Mouse (Mus musculus) brain, adult 10 weeks (tissue): ENCODE results near the gene Ubap2. TPM values are rescaled to one million over a fixed set of nuclear protein-coding genes. Genes with fewer than 3 reads are reported as not detected.

Source experiments
- polyA plus RNA-seq: library from polyadenylated mRNA; stranded (reverse); fragments of 350-450 nt; fragmentation: Illumina TruSeq; extraction: RNeasy Lipid Tissue Mini Kit (QIAGEN cat#74804); gene quantifications from one replicate; pipeline ENCODE4 v1.2.3, GENCODE M21; 2015; ENCODE audit warnings: low read depth, low replicate concordance

Gene Ubap2
- polyA plus RNA-seq: 20.6 TPM

DNA sequence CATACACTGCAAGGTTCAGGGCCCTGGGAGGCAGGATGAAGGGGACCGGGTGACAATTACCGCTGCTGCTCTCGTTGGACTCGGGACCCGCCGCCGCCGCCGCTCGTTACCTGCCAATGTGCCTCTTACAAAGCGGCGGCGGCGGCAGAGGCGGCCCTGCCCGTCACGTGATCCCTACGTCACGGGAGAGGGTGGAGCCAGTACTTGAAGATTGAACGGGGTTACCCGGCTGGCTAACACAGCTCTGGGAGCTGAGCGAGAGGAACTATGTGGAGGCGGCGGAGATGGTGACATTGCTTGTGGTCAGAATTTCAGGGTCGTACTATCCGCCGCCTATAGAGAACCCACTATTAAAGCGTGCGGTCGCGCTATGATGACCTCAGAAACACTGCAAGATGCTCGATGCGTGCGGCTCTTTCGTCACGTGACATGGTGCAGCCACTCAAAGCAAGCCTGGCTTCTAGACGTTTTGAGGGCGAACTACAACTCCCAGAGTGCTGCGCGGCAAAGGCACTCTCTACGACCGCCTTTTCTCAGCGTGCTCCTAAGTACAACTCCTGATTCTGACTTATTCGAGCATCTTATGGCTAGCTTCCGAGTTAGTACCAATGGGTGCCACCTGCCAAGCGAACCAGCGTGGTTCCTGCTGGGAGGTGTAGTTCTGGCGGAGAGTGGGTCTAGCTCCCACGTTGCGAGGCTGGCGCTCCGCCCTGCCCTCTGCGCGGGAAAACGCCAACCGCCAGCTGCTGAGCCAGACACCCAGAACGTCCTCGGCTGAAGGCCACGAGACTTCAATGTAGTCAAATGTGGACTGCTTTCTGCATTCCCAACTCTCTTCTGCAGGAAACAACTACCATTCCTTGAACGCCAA lies at the start of gene Ubap2:
Ubap2 (minus strand) TSS at position 165 of the 871 bp plus-strand sequence.

DNA sequence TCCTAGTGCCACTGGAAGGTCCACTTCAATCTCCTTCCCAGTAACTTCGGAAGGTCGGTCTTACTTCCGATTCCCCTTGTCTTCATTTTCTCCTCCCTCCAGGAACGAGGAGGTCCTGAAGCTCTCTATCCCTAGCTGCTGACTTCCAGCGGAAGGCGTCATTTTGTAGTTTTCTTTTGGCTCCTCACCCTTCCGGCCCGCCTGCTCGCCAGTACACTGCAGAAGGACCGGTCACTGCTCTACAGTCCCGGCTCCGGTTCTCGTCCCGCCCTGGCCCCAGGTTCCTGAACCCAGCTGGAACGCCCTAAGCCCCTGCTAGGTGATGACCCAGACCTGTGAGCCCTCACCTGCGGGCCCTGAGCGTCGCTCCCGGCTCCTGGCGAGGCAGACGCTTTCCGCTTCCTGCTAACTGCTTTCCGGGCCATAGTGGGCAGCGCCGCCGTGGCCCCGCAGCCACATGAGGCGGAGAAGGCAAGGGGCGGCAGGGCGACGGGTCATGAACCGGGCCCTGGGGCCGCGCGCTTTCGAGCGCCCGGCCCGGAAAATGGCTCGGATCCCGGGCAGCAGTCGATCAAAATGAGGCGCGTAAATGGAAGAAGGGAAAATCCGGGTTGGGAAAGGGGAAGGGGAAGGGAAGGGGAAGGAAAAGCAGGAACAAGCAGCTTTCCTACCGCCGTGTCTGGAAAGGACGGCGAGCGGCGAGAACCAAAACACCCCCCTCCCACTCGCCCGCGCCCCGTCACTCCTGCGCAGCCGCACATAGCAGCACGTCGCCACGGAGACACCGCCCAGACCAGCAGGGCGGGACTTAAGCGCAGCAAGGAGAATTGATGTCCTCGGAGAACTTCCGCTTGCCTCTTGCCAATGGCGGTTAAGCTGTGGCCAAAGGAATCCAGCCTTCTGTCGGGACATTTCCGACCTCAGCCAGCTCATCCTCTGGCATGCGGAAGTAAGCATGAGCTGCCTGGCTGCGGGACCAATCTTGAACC lies 39.5 kb upstream of the Ubap2 start, which contains the start of gene Dcaf12:
Dcaf12 (minus strand) TSS at position 749 of the 989 bp plus-strand sequence.

Other genes starting within 250 kb of the Ubap2 start
- gene Aqp7, start 227.0 kb downstream of the Ubap2 start, polyA plus RNA-seq: not detected
- gene Aqp3, start 177.0 kb downstream of the Ubap2 start, polyA plus RNA-seq: not detected
- gene Nol6, start 150.7 kb downstream of the Ubap2 start, polyA plus RNA-seq: 53.6 TPM
- 92.2 TPM for gene Ube2r2, start 139.4 kb downstream of the Ubap2 start, polyA plus RNA-seq
- gene Dcaf12, start 39.7 kb upstream of the Ubap2 start, polyA plus RNA-seq: 34.1 TPM
- gene Ubap1, start 73.9 kb upstream of the Ubap2 start, polyA plus RNA-seq: 52.1 TPM
- gene Kif24, start 189.7 kb upstream of the Ubap2 start, polyA plus RNA-seq: 0.91 TPM
- gene Nudt2, start 190.0 kb upstream of the Ubap2 start, polyA plus RNA-seq: 56.2 TPM
- 18.8 TPM for gene AI464131, start 227.9 kb upstream of the Ubap2 start, polyA plus RNA-seq
- 8.2 TPM for gene 1110017D15Rik, start 242.2 kb upstream of the Ubap2 start, polyA plus RNA-seq